Mouse (Mus musculus): ENCODE data around the gene Lrrc23.

The Lrrc23 gene

GRCm38 (mm10) chr6:124743647-124744046, 35.9 kb downstream of the Lrrc23 start:
- no peak for DNase-seq (ENCODE audit: low read depth in 1 of 2, low spot score in 2 of 2)

- DNase-seq (ENCODE audit: low read depth in 1 of 2, low spot score in 2 of 2), result no peak
Observed at GRCm38 (mm10) chr6:124742839-124743514, 36.5 kb downstream of the Lrrc23 start.

GRCm38 (mm10) chr6:124741842-124742241, 37.7 kb downstream of the Lrrc23 start:
- no peak for DNase-seq (ENCODE audit: low read depth in 1 of 2, low spot score in 2 of 2)

GRCm38 (mm10) chr6:124740888-124741761, 38.4 kb downstream of the Lrrc23 start, which contains the start of gene Grcc10:
Grcc10 (minus strand) TSS chr6:124741374.
- DNase-seq (ENCODE audit: low read depth in 1 of 2, low spot score in 2 of 2), result peak; percentile 82 to 83

- no peak for DNase-seq (ENCODE audit: low read depth in 1 of 2, low spot score in 2 of 2)
Observed at GRCm38 (mm10) chr6:124740211-124740887, 39.2 kb downstream of the Lrrc23 start.

GRCm38 (mm10) chr6:124739231-124739796, 40.2 kb downstream of the Lrrc23 start:
- DNase-seq (ENCODE audit: low read depth in 1 of 2, low spot score in 2 of 2), result no peak

GRCm38 (mm10) chr6:124738511-124739023, 41.0 kb downstream of the Lrrc23 start, which contains the start of gene Ptpn6:
Ptpn6 (minus strand) TSS chr6:124738714.
- DNase-seq (ENCODE audit: low read depth in 1 of 2, low spot score in 2 of 2), result no peak

- no peak for DNase-seq (ENCODE audit: low read depth in 1 of 2, low spot score in 2 of 2)
Observed at GRCm38 (mm10) chr6:124737040-124737439, 42.5 kb downstream of the Lrrc23 start.

- DNase-seq (ENCODE audit: low read depth in 1 of 2, low spot score in 2 of 2), result no peak
Observed at GRCm38 (mm10) chr6:124734417-124734816, 45.1 kb downstream of the Lrrc23 start.

- peak; percentile 75 to 78 for DNase-seq (ENCODE audit: low read depth in 1 of 2, low spot score in 2 of 2)
Observed at GRCm38 (mm10) chr6:124732476-124733370, 46.8 kb downstream of the Lrrc23 start.

- DNase-seq (ENCODE audit: low read depth in 1 of 2, low spot score in 2 of 2), result no peak
Observed at GRCm38 (mm10) chr6:124731038-124731437, 48.5 kb downstream of the Lrrc23 start.

GRCm38 (mm10) chr6:124729850-124730705, 49.4 kb downstream of the Lrrc23 start:
- peak in 1 of 2 experiments; percentile 47 for DNase-seq (ENCODE audit: low read depth in 1 of 2, low spot score in 2 of 2)

- DNase-seq (ENCODE audit: low read depth in 1 of 2, low spot score in 2 of 2), result no peak
Observed at GRCm38 (mm10) chr6:124728621-124729020, 50.9 kb downstream of the Lrrc23 start.

- no peak for DNase-seq (ENCODE audit: low read depth in 1 of 2, low spot score in 2 of 2)
Observed at GRCm38 (mm10) chr6:124724472-124724871, 55.1 kb downstream of the Lrrc23 start.

- peak; percentile 61 to 72 for DNase-seq (ENCODE audit: low read depth in 1 of 2, low spot score in 2 of 2)
Observed at GRCm38 (mm10) chr6:124723541-124723940, 56.0 kb downstream of the Lrrc23 start.

- DNase-seq (ENCODE audit: low read depth in 1 of 2, low spot score in 2 of 2), result no peak
Observed at GRCm38 (mm10) chr6:124722876-124723473, 56.6 kb downstream of the Lrrc23 start.

GRCm38 (mm10) chr6:124720904-124721303, 58.6 kb downstream of the Lrrc23 start:
- DNase-seq (ENCODE audit: low read depth in 1 of 2, low spot score in 2 of 2), result no peak

Data from monocyte, adult 2 months (primary cell).